Mouse (Mus musculus): ENCODE results near the gene Zfhx2. TPM values are rescaled to one million over a fixed set of nuclear protein-coding genes. Genes with fewer than 3 reads are reported as not detected.
A peak's percentile ranks its signal among the peaks of the same experiment; 100 is the strongest.

Zfhx2 gene
- total RNA-seq, 1 experiment from 2014 or later = 9.9 TPM

DNA sequence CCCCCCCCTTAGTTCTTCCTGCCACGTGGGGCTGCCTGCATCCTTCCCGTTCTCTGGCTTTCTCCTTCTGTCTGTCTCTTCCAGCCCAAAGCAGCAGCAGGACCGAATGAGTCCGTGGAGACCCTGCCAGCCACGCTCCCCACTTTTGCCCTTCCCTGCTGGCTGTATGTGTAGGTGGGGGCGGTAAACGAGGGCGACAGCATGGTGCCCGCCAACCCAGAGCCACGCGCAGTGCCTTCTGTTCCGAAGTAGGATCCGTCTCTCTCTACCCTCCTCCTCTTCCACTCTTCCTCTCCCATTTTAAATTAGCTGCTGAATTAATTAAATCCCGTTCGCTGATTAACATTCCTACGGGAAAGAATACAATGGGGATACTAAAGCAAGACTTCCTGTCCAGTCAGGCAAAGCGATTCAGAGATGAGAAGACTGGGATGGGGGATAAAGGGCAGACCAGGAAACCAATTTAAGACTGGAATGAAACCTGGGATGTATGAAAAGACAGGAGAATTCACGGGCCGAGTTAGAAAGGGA is 59.4 kb downstream of the Zfhx2 start:
- DNase-seq = no peak

GRCm38 (mm10) chr14:55029034-55029698 is 63.0 kb downstream of the Zfhx2 start:
- DNase-seq = no peak

GRCm38 (mm10) chr14:55028333-55028835 is 63.7 kb downstream of the Zfhx2 start:
- DNase-seq = no peak

DNA sequence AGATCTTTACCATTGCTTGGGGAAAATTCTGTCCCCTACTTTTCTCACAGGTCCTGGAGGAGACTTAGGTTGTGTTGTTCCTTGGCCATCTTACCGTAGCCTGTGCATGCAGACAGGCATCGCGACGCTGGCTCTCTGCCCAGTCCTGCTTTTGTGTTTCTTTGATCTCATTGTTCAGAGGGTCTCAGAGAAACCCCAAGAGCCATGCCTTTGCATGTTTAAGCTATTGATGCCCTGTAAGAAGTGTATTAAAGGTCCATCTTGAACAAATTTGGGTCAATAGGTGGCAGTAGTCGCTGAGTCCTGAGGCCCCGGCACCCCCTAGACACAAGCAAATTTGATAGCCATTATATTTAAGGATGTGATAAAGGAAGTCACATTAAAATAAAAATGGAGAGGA is 64.5 kb downstream of the Zfhx2 start:
- no peak for DNase-seq

DNA sequence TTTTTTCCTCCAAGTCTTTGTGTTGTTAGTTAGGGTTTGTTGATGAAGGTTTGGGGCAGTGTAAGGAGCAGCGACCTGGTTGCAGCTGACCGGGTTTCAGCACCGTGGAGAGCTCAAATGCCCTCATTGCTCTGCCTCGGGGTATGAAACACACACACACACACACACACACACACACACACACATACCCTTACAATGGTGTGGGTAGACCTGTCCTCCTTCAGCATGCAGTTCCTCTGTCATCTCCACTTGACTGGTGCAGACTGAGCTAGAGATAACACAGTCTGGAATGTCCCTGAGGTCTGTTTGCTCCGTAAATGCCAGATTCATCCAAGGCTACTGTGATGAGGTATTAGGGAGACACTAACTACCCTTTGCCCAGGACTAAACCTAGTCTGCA is 64.9 kb downstream of the Zfhx2 start:
- peak; percentile 38 for DNase-seq

- DNase-seq = no peak
Observed at GRCm38 (mm10) chr14:55025527-55025926, 66.6 kb downstream of the Zfhx2 start.

DNA sequence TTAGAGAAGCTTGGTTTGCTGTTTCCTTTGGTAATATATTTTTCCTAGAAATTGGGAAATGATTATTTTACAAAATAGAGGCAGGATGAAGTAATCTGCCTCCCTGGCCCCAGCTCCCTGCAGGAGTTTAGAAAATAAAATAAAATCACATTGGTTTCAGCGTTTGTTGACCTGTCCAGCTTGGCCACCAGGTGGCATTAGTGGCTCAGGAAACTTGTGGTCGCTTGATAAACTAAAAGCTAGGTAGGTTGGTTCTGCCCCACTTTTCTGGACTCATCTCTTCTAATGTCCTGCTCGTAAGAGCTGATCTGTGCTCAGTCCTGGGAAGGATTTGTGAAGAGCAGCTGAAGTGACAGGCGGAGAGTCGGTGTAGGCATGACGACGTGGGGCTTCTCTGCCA is 67.9 kb downstream of the Zfhx2 start:
- peak; percentile 56 for DNase-seq

- no peak for DNase-seq
Observed at GRCm38 (mm10) chr14:55023011-55023410, 69.1 kb downstream of the Zfhx2 start.

DNA sequence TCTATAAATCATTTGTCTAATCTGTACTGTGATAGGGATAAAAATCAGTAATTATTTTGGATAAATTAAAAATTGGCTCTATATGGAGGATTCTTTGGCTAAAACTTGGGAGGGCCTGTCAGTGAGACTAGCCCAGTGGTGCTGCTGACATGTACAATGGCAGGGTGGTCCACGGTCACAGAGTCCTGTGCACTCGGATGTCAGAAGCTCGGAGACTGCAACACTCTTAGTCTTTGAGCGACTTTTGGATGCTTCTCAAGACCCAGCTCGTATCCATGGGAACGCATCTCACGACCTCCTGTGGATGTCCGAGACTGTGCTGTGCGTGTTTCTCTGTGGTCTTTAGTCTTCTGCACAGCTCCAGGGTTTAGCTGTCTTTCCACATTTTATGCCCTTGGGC is 71.7 kb downstream of the Zfhx2 start:
- DNase-seq = no peak

- no peak for DNase-seq
Observed at GRCm38 (mm10) chr14:55016876-55017275, 75.2 kb downstream of the Zfhx2 start.

- no peak for DNase-seq
Observed at GRCm38 (mm10) chr14:55015767-55016111, 76.4 kb downstream of the Zfhx2 start.

- peak; percentile 96 for DNase-seq
Observed at GRCm38 (mm10) chr14:55014991-55015766, 76.9 kb downstream of the Zfhx2 start, which contains the start of gene Ngdn. Gene Ngdn, plus strand, starts transcription at chr14:55015454.

DNA sequence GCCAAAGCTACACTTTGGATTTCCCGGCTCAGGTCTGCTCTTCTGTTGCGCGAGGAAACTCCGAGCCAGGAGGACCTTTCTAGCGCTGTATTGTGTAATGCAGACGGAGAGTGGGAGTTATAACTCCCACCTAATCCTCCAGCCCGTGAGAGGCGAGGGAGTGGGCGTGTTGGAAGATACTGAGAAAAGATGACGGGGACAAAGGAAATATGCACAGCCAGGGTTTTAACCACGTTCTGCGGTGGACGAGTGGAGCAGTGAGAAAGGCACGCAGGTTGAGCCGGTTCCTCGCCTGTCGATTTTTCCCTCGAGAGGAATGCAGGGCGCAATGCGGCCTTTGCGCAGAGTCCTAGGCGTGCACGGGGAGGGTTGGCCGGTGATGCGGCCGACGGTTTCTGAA is 77.5 kb downstream of the Zfhx2 start:
- no peak for DNase-seq

GRCm38 (mm10) chr14:55011116-55011515 is 81.0 kb downstream of the Zfhx2 start:
- DNase-seq = no peak

Other genes starting within 250 kb of the Zfhx2 start
- gene Homez, start 221.4 kb downstream of the Zfhx2 start, total RNA-seq (2021) = 14.8 and 19.0 TPM in 2 replicates
- 19.3 and 23.8 TPM in 2 replicates for gene Ppp1r3e, start 214.8 kb downstream of the Zfhx2 start, total RNA-seq (2021)
- 50.0 and 62.2 TPM in 2 replicates for gene Bcl2l2, start 208.9 kb downstream of the Zfhx2 start, total RNA-seq (2021)
- gene Gm20521, start 208.9 kb downstream of the Zfhx2 start, total RNA-seq (2021) = 10.0 TPM in 1 of 2 replicates, not detected in the other
- 195 and 256 TPM in 2 replicates for gene Pabpn1, start 199.8 kb downstream of the Zfhx2 start, total RNA-seq (2021)
- 32.9 and 41.6 TPM in 2 replicates for gene Slc22a17, start 179.2 kb downstream of the Zfhx2 start, total RNA-seq (2021)
- 2.6 and 3.6 TPM in 2 replicates for gene Efs, start 166.2 kb downstream of the Zfhx2 start, total RNA-seq (2021)
- gene Il25, start 159.6 kb downstream of the Zfhx2 start, total RNA-seq (2021) = not detected in 2 replicates
- gene Cmtm5, start 156.1 kb downstream of the Zfhx2 start, total RNA-seq (2021) = 0.49 and 1.2 TPM in 2 replicates
- not detected in 2 replicates for gene Myh6, start 125.4 kb downstream of the Zfhx2 start, total RNA-seq (2021)
- gene Gm17428, start 115.4 kb downstream of the Zfhx2 start, total RNA-seq (2021) = not detected in 2 replicates
- gene Myh7, start 97.7 kb downstream of the Zfhx2 start, total RNA-seq (2021) = not detected in 2 replicates
- gene Ngdn, start 76.9 kb downstream of the Zfhx2 start, total RNA-seq (2021) = 38.3 and 39.8 TPM in 2 replicates
- gene Thtpa, start 2.5 kb upstream of the Zfhx2 start, total RNA-seq (2021) = 16.2 and 21.6 TPM in 2 replicates
- gene Ap1g2, start 14.3 kb upstream of the Zfhx2 start, total RNA-seq (2021) = 27.4 and 32.8 TPM in 2 replicates
- gene Jph4, start 24.6 kb upstream of the Zfhx2 start, total RNA-seq (2021) = 3.8 and 6.6 TPM in 2 replicates
- not detected in 2 replicates for gene Dhrs2, start 129.7 kb upstream of the Zfhx2 start, total RNA-seq (2021)

Measured in adrenal gland, postnatal 25 days (tissue).